Mouse (Mus musculus) left cerebral cortex, adult 2 months (tissue): ENCODE measurements around the gene Man1c1. TPM values are rescaled to one million over a fixed set of nuclear protein-coding genes. Genes with fewer than 3 reads are reported as not detected.

Source experiments
- DNase-seq, 2 experiments: peaks; one replicate each; pipeline ENCODE4 v3.0.0; 2021 to 2022; ENCODE audit warnings: low spot score in 2 of 2, mixed read lengths in 1 of 2; ENCODE audit errors: extremely low spot score in 1 of 2
- H3K27ac ChIP-seq: fragments of 200-600 bp; 2 replicates; pipeline ENCODE4 v1.8.1; 2022
- H3K4me3 ChIP-seq: fragments of 200-600 bp; 2 replicates; pipeline ENCODE4 v1.8.1; 2022
- CTCF ChIP-seq: fragments of 200-600 bp; IDR thresholded peaks from 2 replicates; pipeline ENCODE4 v1.8.1; 2022; ENCODE audit warnings: antibody characterized with exemption, mild to moderate bottlenecking, moderate library complexity
- intact Hi-C: fragments of 180-260 bp; cut with DNase I; formaldehyde crosslinking; loops from one replicate; pipeline ENCODE4 v1.15.1; 2025
- long read RNA-seq, 2 experiments: library from polyadenylated mRNA; stranded (forward); transcript quantifications; one replicate each; pipeline ENCODE4 v2.0.0; 2021; ENCODE audit warnings: borderline mapping rate in 2 of 2
- total RNA-seq, 2 experiments: library from RNA; stranded (reverse); gene quantifications; 2 replicates each; pipeline ENCODE4 v1.2.3; 2021

The Man1c1 gene
- total RNA-seq = 10 to 100 TPM; 43.1 to 43.6 TPM
- long read RNA-seq, experiment 1, full-length matches to known transcripts = 164 of 188 reads
- long read RNA-seq, experiment 1, partial matches to known transcripts = 10 of 188 reads
- long read RNA-seq, experiment 1, other reads (novel, unspliced or antisense) = 14 of 188 reads
- long read RNA-seq, experiment 2, full-length matches to known transcripts = 104 of 121 reads
- long read RNA-seq, experiment 2, partial matches to known transcripts = 5 of 121 reads
- long read RNA-seq, experiment 2, other reads (novel, unspliced or antisense) = 12 of 121 reads

DNA sequence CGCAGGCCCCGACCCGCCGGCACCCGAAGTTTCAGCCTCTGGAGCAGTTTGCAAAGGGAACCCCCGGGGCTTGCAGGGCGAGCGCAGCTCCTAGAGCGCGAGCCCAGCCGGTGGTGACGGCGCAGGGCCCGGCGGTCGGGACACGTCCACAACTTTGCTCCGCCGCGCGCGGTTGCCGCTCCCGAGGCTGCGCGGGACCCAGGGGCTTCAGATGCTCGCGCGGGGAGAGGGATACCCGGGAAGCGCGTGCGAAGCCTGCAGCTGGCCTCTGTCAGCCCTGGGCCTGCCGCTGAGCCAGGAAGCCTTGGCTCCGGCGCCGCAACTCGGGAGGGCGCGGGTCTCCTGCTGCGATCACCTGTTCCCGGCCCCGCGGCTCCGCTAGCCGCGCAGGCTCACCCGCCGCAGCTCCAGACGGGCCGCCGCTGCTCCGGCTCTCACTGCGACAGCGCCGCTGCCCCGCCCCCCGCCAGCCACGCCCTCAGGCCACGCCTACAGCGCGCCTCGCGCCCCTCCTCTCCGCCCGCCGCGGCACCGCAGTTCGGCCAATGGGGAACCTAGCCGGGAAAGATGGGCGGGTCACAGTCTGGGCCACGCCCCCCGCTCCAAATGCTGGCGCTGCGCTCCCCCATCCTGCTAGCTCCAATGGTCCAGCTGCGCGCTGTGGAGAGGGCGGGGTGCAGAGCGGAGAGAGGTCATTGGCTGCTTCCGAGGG lies at the start of gene Man1c1:
Man1c1 (minus strand) TSS at position 456 of the 712 bp plus-strand sequence.
- DNase-seq = peak; percentile 98 to 99
- intact Hi-C loops = loop anchor here (2.0 to 5.0 kb wide), 3 partner anchors 71 to 161 kb away; no protein-coding TSS in a partner anchor
- Histone ChIP-seq H3K4me3 (peak within 1 kb of the TSS; percentile 73), H3K27ac (peak within 1 kb of the TSS; percentile 85)
- no peak for TF ChIP-seq CTCF

DNA sequence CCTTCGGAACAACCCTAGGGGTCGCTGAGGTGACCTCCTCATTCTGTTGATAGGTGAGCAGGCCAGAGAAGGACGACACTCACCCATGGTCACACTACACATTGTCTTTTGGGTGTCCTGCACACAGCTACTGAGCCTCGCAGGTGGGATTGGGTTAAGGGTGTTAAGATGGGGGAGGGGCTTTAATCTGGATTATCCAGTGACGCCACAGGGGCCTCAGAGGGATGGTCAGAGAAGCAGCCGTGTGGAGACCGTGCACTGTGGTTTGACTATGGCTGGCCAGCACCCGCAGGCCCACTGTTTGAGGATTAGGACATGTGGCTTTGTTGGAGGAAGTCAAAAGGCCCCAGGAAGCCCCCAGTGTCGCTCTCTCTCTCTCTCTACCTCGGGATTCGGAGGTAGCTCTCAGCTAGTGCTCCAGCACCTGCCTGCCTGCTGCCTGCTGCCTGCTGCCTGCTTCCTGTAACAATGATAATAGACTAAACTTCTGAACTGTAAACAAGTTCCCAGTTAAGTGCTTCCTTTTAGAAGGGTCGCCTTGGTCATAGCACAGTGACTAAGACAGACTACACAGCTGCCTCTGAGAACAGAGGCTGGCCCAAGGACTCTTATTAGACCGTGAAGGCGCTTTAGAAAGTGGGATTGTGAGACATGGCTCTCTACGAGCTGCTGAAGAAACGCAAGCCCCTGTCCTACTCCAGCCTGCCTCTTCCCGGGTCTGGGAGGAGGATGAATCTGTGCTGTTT lies 49.6 kb upstream of the Man1c1 start:
- no peak for TF ChIP-seq CTCF
- intact Hi-C loops = no loop called here

DNA sequence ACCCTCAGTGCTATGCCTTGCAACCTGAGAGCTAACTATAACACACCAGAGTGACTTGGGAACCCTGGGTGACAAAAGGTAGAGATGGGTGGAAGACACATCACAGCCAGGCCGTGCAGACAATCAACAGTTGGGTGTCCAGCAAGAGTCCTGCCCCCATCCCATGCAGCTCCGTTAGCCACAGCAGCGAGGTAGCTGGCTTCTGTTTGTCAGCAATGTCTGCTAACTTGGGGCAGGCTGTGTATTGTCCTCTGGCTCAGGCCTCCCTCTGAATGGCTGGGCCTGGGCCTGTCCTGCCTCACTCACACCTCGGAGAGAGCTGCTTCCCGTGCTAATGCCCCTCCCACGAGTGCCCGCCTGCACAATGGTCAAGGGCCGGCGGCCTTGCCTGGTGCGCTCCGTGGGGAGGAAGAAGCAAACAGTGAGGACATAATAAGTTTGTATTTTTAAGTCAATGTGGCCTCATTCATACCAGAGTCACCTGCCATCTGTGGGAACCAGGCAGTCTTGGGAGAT lies 48.9 kb upstream of the Man1c1 start:
- no peak overlapping the region for H3K27ac ChIP-seq
- TF ChIP-seq CTCF = no peak
- intact Hi-C loops = no loop called here
- no peak for DNase-seq
- H3K4me3 ChIP-seq = no peak overlapping the region

More for the DNA sequence above, 49.6 kb upstream of the Man1c1 start:
- no peak for DNase-seq
- Histone ChIP-seq H3K4me3 (no peak overlapping the region), H3K27ac (no peak overlapping the region)

DNA sequence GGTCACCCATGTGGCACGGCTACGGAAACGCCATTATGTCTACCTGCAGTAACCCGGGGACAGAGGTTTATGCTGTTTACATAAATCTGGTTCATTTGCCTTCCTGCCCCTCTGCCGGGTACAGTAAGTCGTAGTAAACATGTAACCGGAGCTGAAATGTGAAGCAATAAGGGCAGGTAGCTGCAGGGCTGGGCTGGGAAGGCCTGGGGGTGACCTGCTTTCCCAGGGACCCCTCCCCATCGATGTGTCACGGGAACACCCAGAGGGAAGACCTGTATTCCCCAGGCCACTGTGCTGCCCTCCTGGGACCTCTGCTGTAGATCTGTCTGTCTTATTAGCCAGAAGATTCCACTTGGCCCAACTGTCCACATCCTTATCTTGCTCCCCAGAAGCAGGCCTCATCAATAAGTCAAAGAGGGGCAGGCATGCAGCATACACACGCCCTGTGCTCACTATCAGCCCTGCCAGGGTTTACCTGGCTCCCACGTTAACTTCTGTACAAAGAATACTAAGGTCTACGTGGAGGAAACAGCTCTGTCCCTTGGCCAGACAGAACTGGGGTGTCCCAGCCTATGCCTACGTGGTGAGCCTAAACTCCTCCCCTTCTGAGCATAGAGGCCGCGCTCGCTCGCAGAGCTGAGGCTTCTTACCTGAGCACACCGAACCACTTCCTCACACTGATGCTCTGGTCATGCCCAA lies 47.7 kb upstream of the Man1c1 start:
- intact Hi-C loops = no loop called here
- no peak for DNase-seq
- Histone ChIP-seq H3K27ac (no peak overlapping the region), H3K4me3 (no peak overlapping the region)
- TF ChIP-seq CTCF = no peak

DNA sequence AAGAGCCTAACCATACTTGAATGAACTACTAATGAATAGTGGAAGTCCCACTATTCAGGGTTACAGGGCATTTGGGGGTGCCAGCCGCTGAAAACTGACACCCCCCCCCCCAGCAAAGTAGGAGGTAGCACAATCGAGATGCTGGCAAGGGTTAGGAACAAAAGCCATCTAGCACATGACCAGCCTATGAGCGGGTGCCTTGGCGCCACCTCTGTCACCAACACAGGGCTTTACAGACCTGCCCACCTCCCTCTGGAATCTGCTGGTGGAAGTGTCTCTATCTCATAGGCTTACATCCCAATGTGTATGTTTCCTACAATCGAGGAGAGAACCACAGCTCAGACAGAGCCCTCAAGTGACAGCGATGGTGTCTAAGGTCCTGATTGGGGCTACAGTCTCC lies 46.7 kb upstream of the Man1c1 start:
- DNase-seq = no peak
- Histone ChIP-seq H3K27ac (no peak overlapping the region), H3K4me3 (no peak overlapping the region)
- intact Hi-C loops = no loop called here
- no peak for TF ChIP-seq CTCF

DNA sequence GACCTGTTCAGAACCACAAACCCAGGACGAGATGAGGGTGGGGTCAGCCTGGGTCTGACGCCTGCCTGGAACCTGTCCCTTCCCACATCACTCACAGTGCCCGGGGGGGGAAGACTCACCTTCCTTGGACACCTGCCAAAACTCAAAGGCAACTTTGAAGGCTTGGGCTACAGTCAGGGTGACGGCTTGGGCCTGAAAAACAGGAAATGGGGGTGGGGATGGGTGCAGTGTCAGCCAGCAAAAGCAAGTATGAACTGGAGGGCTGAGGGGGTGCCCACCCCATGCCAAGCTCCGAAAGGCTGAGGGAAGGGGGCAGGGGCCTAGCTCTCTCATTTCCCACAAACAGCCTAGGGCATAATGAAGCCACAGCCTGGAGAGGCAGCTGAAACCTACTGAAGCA lies 46.2 kb upstream of the Man1c1 start:
- no peak for TF ChIP-seq CTCF
- intact Hi-C loops = no loop called here
- no peak for DNase-seq
- Histone ChIP-seq H3K4me3 (no peak overlapping the region), H3K27ac (no peak overlapping the region)

DNA sequence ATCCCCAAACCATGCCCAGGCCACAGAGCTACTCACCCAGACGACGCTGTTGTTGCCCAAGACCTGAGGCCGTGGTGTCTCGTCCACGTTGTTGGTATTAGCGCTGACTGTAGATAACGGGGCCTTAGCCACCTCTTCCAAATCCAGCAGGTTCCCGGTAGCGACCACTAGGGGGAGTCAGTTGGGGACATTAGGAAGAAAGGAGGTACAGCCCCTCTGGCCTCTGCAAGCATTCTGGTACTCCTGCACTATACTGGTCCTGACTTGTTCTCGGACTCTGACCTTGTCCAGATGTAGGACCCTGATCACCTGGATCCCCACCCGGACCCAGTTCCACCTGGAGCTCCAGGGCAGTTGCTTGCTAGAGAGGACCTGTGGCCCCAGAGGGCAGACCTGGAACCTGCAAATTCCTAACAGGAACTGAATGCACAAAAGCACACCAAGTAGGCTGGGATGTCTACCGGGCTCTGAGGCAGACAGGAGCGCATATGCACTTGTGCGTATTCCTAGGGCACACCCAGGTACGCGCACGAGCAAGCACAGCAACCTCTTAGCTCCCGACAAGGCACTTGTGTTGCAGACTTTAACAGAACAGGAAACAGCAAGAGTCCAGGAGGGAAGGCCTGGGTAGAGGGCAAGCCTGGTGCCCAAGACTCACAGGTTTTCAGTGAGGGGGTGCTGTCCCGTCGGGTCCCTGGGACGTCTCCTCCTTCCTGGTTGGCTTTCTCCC lies 45.4 kb upstream of the Man1c1 start:
- no peak for DNase-seq
- no peak overlapping the region for H3K27ac ChIP-seq
- intact Hi-C loops = loop anchor here (5.0 kb wide), 1 partner anchor 122 kb away; no protein-coding TSS in a partner anchor
- peak; percentile 44 for TF ChIP-seq CTCF
- no peak overlapping the region for H3K4me3 ChIP-seq

DNA sequence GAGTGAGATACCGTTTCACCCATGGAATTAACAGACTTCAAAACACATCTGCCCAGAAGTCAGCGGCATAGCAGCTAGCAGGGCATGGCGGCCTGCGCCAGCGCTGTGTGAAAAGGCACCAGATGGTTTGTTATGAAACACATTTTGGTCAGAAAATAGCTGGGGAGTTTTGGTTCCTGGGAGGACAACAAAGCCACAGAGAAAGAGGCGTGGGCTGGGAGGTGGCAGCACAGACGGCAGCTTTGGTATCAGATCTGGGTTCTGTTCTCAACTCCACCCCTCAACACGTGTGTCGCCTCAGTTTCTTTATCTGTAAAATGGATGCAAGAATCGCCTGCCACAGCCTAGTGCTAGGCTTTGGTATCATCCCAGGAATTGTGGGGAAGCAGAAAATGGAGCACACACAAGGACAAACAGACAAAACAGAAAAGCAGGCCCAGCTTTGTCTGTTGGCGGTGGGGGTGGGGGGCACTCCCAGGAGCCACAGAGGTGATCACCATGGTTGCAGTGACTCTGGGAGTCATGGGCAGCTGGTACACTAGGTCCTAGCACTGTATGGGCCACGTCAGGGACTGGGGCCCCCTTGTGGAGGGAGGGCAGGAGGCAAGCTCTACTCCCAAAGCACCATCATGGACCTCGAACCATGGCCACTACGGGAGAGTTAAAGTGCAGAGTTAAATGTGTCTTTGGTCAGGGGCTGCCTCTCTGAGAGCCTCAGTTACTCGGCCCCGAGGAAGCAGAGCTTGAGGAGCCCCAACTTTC lies 42.0 kb upstream of the Man1c1 start:
- Histone ChIP-seq H3K4me3 (no peak overlapping the region), H3K27ac (peak overlapping the region; percentile 82)
- TF ChIP-seq CTCF = peak; percentile 34
- DNase-seq = peak; percentile 59 to 72
- intact Hi-C loops = loop anchor here (5.0 kb wide), 1 partner anchor 119 kb away; no protein-coding TSS in a partner anchor

DNA sequence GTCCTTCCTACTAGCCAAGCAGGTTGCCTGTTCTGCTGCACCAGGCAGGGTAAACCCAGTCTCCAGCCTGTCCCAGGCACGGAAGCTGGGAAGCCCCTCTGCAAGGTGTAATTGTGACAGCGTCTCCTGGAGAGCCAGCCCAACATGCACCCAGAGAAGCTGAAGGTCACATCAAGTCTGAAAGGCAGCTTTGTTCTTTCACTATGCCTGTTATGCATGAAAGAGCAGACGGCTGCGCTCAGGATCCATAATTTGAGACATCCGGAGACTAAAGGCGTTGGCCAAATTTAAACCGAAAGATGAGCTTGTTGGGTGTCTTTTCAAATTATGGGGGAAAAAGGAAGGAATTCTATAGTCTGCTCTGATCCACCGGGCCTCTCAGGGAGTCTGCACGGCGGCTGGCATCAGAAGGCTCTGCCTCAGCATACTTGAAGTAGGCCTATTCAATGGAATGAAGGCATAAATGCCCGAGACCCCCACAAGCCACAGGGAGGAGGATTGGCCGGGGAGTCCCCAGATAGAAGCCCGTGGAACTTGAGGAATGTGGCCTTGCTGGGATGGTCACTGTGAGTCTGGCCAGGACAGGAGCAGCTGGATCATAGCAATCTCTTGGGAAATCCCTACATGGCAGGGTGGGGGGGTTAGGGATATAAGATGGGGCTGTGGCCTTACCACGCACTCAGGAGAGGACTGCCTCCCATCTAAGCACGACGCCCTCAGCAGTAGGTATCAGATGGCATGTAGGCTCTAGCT lies 40.0 kb upstream of the Man1c1 start:
- Histone ChIP-seq H3K27ac (peak overlapping the region; percentile 55; the same call in 1 of the 2 replicates), H3K4me3 (no peak overlapping the region)
- intact Hi-C loops = no loop called here
- no peak for TF ChIP-seq CTCF
- no peak for DNase-seq
